Mouse (Mus musculus) cortical plate, adult 2 months (tissue): ENCODE results near the gene Oog1.
"Not testable (repeated sequence)": the region's sequence is repeated elsewhere in the genome, so short reads cannot be mapped to it uniquely, and the experiment has no call there.

Experiments
- CTCF ChIP-seq: fragments of 200-500 bp; IDR thresholded peaks from 2 replicates; pipeline ENCODE4 v1.5.1; 2011; ENCODE audit warnings: mild to moderate bottlenecking, control low read depth, low read length; ENCODE audit not compliant: insufficient read depth; ENCODE audit errors: extremely low read depth
- POLR2A ChIP-seq: fragments of 200-500 bp; IDR thresholded peaks from 2 replicates; pipeline ENCODE4 v1.6.1; 2011; ENCODE audit warnings: mild to moderate bottlenecking, low read length, control low read depth; ENCODE audit not compliant: insufficient read depth; ENCODE audit errors: extremely low read depth

DNA sequence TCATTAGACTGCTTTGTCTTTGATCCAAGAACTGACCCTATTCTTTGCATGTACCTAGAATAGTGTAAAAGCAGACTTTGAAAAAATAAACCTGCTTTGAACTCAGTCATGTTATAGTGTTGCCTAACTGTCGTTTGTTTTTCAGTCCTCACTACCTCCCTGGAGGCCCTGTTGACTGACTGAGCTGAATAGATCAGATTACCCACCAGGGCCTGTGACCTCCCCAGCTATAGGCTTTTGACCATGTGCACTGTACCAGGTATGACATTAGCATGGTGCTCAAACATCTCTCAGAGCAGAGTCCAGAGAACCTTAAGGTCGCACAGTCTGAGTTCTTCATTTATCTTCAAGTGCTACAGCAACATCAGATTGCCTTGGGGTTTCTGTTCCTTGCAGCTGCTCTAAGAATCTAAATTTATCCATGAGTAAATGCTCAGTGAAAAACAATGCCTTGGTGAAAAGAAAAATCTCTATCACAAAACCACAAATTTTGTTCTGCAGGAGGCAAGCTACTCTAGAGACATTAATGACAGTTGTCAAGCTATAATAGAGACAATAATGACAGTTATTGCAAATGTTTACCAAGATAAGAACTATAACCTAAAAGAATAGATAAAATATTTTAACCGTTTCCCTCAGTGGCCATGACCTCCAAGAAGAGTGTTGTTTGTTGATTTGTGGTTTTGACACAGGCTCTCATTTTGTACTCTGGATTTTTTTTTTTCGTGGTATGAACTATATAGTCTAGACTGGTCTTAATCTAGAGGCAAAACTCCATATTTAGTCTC, 50.6 kb downstream of the Oog1 start:
- not testable (repeated sequence) for TF ChIP-seq CTCF, POLR2A
